Mouse (Mus musculus): ENCODE results near the gene Rell1.
A peak's percentile ranks its signal among the peaks of the same experiment; 100 is the strongest.

Rell1 gene

GRCm38 (mm10) chr5:63952039-63952438 lies 16.7 kb downstream of the Rell1 start:
- DNase-seq (ENCODE audit: low read depth, low spot score), result no peak

- DNase-seq (ENCODE audit: low read depth, low spot score), result no peak
Observed at GRCm38 (mm10) chr5:63951421-63951911, 17.2 kb downstream of the Rell1 start.

GRCm38 (mm10) chr5:63949195-63949594 lies 19.5 kb downstream of the Rell1 start:
- DNase-seq (ENCODE audit: low read depth, low spot score), result no peak

- no peak for DNase-seq (ENCODE audit: low read depth, low spot score)
Observed at GRCm38 (mm10) chr5:63947526-63947925, 21.2 kb downstream of the Rell1 start.

- DNase-seq (ENCODE audit: low read depth, low spot score), result no peak
Observed at GRCm38 (mm10) chr5:63943291-63943690, 25.4 kb downstream of the Rell1 start.

GRCm38 (mm10) chr5:63941891-63942290 lies 26.8 kb downstream of the Rell1 start:
- no peak for DNase-seq (ENCODE audit: low read depth, low spot score)

- no peak for DNase-seq (ENCODE audit: low read depth, low spot score)
Observed at GRCm38 (mm10) chr5:63938575-63938974, 30.1 kb downstream of the Rell1 start.

- DNase-seq (ENCODE audit: low read depth, low spot score), result no peak
Observed at GRCm38 (mm10) chr5:63936740-63937139, 32.0 kb downstream of the Rell1 start.

GRCm38 (mm10) chr5:63935581-63935980 lies 33.1 kb downstream of the Rell1 start:
- DNase-seq (ENCODE audit: low read depth, low spot score), result no peak

GRCm38 (mm10) chr5:63932829-63933228 lies 35.9 kb downstream of the Rell1 start:
- no peak for DNase-seq (ENCODE audit: low read depth, low spot score)

GRCm38 (mm10) chr5:63930824-63931358 lies 37.8 kb downstream of the Rell1 start:
- no peak for DNase-seq (ENCODE audit: low read depth, low spot score)

GRCm38 (mm10) chr5:63925035-63925628 lies 43.6 kb downstream of the Rell1 start:
- no peak for DNase-seq (ENCODE audit: low read depth, low spot score)

- no peak for DNase-seq (ENCODE audit: low read depth, low spot score)
Observed at GRCm38 (mm10) chr5:63923305-63924025, 45.2 kb downstream of the Rell1 start.

- DNase-seq (ENCODE audit: low read depth, low spot score), result no peak
Observed at GRCm38 (mm10) chr5:63918201-63918600, 50.5 kb downstream of the Rell1 start.

GRCm38 (mm10) chr5:63916457-63917139 lies 52.1 kb downstream of the Rell1 start:
- no peak for DNase-seq (ENCODE audit: low read depth, low spot score)

GRCm38 (mm10) chr5:63914896-63915295 lies 53.8 kb downstream of the Rell1 start:
- DNase-seq (ENCODE audit: low read depth, low spot score), result no peak

- no peak for DNase-seq (ENCODE audit: low read depth, low spot score)
Observed at GRCm38 (mm10) chr5:63910171-63910960, 58.3 kb downstream of the Rell1 start.

GRCm38 (mm10) chr5:63907513-63907912 lies 61.2 kb downstream of the Rell1 start:
- DNase-seq (ENCODE audit: low read depth, low spot score), result no peak

GRCm38 (mm10) chr5:63906149-63907093 lies 62.3 kb downstream of the Rell1 start:
- DNase-seq (ENCODE audit: low read depth, low spot score), result peak; percentile 47

- DNase-seq (ENCODE audit: low read depth, low spot score), result no peak
Observed at GRCm38 (mm10) chr5:63903329-63903728, 65.4 kb downstream of the Rell1 start.

GRCm38 (mm10) chr5:63897820-63898110 lies 70.9 kb downstream of the Rell1 start:
- no peak for DNase-seq (ENCODE audit: low read depth, low spot score)

Data from c-Kit-negative CD71-positive TER-119-positive erythroid progenitor cells, embryonic 14.5 days (primary cell).